Mouse (Mus musculus): ENCODE measurements around the gene Gm42906. TPM values are rescaled to one million over a fixed set of nuclear protein-coding genes. Genes with fewer than 3 reads are reported as not detected.

The Gm42906 gene
- total RNA-seq, 2 experiments from 2014 or later: not detected

DNA sequence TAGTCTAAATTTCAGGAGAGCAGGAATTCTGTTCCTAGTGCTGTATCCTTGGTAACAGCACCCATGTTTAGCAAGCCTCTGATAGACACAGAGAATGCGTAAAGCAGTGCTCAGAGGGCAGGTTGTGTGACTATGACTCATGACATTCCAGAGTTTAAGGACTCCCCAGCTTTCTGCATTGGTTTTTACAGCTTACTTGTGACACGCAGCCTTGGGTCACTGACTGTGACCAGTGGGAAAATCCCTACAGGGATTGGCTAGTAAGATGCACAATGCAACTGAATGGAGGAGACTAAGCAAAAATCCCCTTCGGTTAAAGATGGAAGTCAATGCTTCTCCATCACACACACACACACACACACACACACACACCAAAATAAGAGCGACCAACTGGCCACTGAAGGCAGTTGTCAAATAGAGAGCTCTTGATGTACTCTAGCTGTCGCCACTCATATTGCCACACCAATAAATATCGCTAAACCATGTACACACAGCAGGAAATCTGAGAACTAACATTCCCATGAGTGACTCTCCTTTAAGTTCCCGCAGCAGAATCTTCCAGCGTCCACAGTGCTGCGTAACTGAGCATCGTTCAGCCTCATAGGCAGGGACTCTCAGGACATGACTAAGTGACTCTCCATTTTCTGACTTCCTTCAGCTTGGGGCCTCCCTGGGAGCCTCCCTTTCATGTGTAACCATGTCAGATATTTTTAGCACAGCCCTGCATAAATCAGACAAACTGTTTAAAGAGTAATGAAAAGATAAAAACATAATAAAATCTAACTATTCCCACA, 112.0 kb downstream of the Gm42906 start:
- no peak for ATAC-seq (replicated peaks; ENCODE audit: poor library complexity, severe bottlenecking)

- ATAC-seq (replicated peaks; ENCODE audit: poor library complexity, severe bottlenecking): no peak
These were observed 127.7 kb downstream of the Gm42906 start for GRCm38 (mm10) chr5:151300286-151300685.

- ATAC-seq (replicated peaks; ENCODE audit: poor library complexity, severe bottlenecking): no peak
These were observed 128.4 kb downstream of the Gm42906 start for GRCm38 (mm10) chr5:151299576-151299975.

DNA sequence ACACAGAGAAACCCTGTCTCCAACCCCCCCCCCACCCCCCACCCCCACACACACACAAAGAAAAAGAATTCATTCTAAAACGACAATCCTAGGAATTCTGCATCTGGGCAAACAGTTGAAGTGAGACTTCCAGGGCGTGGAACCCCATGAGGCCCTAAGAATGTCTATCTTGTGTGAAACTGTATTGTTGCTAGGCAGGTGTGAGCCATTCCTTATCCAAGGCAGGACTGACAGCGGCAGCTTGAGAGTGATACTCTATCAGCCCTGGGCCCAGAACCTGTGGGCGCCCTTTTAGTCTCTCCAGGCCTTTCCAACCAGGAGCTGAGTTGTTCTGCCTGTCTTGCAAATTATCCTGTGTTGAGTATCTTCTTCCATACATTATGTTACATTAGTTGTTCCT, 129.6 kb downstream of the Gm42906 start:
- no peak for ATAC-seq (replicated peaks; ENCODE audit: poor library complexity, severe bottlenecking)

GRCm38 (mm10) chr5:151296244-151296643, 131.7 kb downstream of the Gm42906 start:
- no peak for ATAC-seq (replicated peaks; ENCODE audit: poor library complexity, severe bottlenecking)

DNA sequence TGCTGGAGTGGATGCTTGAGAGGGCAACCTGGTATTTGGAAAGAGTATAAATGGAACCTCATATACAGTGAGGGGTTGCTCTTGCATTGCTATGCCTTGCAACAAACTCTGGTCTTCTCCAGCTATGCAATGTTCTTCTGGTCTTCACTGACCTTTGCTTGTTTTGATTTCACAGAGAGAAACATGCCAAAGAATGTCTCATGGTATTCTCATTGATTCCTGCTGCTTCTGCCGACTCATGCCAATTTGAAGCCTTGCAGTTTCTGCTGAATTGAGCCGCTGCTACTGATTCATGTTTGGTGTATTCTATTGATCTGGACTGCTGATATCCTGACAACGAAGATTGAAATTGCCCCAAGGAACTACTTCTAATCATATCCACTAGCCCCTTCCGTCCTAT, 134.4 kb downstream of the Gm42906 start:
- no peak for ATAC-seq (replicated peaks; ENCODE audit: poor library complexity, severe bottlenecking)

GRCm38 (mm10) chr5:151292310-151292709, 135.7 kb downstream of the Gm42906 start:
- peak; percentile 84 for ATAC-seq (replicated peaks; ENCODE audit: poor library complexity, severe bottlenecking)

- no peak for ATAC-seq (replicated peaks; ENCODE audit: poor library complexity, severe bottlenecking)
These were observed 141.6 kb downstream of the Gm42906 start for GRCm38 (mm10) chr5:151286331-151286730.

- ATAC-seq (replicated peaks; ENCODE audit: poor library complexity, severe bottlenecking): no peak
These were observed 148.4 kb downstream of the Gm42906 start for GRCm38 (mm10) chr5:151279531-151279930.

DNA sequence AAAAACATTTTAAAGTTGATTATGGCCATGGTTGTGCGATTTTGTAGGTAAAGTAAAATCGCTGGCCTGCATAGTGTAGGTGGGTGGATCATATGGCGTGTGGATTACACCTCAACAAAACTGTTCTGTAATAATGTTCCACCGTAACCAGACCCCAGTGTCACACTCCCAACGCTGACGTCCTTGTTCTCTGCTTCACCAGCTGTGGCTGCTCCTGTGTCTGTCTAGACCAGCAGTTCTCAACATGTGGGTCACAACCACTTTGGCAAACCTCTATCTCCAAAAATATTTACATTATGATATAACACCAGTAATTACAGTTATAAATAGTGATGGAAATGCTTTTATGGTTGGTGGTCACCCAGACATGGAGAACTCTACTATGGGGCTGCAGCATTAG, 150.0 kb downstream of the Gm42906 start:
- ATAC-seq (replicated peaks; ENCODE audit: poor library complexity, severe bottlenecking): no peak

DNA sequence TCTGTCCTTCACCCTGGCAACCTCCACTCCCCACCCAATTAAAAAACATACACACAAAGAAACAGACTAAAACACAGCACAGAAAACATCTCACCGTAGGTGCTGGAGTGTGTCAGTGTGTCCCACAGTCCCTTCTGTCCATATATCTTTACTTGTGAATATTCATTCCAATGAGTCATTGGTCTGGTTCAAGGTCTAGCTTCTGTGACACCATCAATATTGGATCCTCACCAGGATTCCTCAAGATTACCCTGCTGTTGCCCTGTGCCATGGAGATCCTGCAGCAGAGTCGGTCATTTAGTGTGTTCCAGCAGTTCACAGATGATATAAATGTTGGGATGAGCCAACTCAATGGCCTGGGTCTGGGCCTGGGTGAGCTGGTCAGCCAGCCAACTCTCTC, 152.0 kb downstream of the Gm42906 start:
- ATAC-seq (replicated peaks; ENCODE audit: poor library complexity, severe bottlenecking): no peak

DNA sequence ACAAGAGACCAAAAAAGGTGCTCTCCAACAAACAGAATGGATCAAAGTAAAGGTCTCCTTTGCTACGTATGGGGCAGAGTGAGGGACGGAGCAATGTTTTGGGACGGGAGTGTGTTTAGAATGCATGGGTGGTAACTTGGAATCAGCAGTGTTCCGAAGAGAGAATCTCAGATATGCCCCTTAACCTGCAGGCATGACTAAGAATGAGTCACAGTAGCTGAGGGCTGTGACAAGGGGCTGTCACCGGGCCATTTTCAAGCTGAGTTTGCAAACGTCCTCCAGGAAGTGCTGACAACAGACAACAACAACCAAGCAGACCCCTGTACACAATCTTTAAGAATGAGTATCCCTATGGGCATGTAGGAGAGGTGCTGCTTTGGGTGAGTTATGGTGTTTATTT, 153.7 kb downstream of the Gm42906 start:
- ATAC-seq (replicated peaks; ENCODE audit: poor library complexity, severe bottlenecking): no peak

DNA sequence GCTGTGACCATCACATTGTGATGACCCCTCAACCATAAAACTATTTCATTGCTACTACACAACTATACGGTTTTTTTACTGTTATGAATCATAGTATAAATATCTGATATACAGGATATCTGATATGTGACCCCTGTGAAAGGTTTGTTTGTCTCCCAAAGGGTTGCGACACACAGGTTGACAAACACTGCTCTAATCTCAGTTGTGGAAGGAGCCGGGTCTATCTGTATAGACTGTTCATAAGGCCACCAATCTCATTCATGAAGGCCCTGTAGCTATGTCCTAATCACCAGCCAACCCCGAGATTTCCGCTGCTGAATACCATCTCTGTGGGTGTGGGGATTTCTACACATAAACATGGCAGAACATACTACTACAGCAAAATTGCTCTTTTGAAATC, 157.1 kb downstream of the Gm42906 start:
- no peak; the same call in 1 of the 2 replicates for ATAC-seq (replicated peaks; ENCODE audit: poor library complexity, severe bottlenecking)

- ATAC-seq (replicated peaks; ENCODE audit: poor library complexity, severe bottlenecking): no peak
These were observed 160.9 kb downstream of the Gm42906 start for GRCm38 (mm10) chr5:151266896-151267634.

DNA sequence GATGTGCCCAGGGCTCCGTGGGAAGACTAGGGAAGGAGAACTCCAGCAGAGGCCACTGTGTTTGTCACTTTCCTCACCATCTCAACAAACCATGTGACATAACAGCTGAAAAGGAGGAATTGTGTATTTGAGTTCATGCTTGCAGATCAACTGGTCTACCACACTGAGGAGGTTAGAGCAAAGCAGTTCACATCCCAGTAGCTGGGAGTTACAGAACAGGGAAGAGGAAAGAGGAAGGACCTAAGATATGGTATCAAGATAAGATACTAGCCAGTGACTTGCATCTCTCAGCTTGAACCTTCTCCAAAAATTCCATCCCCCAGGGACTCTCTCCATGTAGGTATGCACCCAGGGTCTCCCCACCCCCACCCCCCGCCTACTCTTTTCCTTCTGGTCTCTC, 166.4 kb downstream of the Gm42906 start:
- ATAC-seq (replicated peaks; ENCODE audit: poor library complexity, severe bottlenecking): peak; percentile 48; the same call in 1 of the 2 replicates

GRCm38 (mm10) chr5:151252213-151252612, 175.8 kb downstream of the Gm42906 start:
- ATAC-seq (replicated peaks; ENCODE audit: poor library complexity, severe bottlenecking): no peak

GRCm38 (mm10) chr5:151251656-151252055, 176.3 kb downstream of the Gm42906 start:
- ATAC-seq (replicated peaks; ENCODE audit: poor library complexity, severe bottlenecking): no peak

DNA sequence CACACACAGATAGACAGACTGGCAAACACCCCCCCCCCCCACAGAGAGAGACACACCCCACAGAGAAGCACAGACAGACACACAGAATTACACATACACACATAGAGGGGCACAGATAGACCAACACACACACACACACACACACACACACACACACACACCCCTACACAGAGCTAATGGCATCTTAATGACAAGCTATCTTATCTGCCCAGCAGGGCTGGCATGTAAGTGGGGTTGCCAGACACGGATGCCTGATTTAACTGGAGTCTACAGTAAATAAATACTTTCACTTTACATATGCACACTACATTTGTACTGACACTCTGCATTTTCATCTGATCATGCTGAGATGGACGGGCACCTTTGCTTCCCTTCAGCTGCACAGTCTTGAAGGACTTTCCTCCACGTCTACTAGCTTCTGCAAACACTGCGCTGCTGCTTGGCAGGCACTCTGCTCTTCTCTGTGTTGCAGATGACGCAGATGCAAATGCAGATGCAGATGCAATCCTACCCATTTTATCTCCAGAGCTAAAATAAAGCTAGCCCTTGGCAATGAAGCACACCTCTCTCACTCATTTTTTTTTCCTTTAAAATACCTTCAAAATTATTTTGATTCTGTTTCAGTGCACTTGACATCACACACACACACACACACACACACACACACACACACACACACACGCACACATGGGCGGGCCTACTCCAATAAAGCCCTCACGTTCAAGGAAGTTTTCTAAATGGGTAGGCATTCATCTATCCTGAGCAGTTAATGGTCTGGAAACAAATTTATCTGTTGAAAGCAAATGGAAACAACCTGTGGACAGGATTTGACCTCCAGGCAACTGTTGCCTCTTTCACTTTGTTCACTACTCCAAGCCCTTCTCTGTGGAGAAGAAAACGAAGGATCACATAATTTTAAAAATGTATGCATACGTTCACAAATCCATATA, 179.0 kb downstream of the Gm42906 start:
- ATAC-seq (replicated peaks; ENCODE audit: poor library complexity, severe bottlenecking): no peak

DNA sequence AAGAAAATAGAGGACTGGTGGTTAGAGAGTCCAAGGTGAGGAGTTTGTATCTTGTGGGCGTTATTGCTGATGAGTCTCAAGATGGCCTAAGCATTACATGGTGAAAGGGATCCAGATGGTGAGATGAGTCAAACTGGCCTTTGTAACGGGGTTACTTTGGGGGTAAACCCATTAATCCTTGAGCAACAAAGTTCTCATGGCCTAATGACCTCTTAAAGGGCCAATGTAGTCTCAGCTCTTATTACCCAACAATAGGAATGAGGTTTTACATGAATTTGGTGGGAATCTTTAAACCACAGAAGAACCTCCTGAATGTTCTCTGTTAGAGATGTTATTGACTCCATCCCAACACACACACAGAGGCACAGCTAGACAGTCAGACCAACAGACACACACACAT, 179.9 kb downstream of the Gm42906 start:
- no peak for ATAC-seq (replicated peaks; ENCODE audit: poor library complexity, severe bottlenecking)

GRCm38 (mm10) chr5:151247115-151247875, 180.7 kb downstream of the Gm42906 start:
- peak; percentile 43; the same call in 1 of the 2 replicates for ATAC-seq (replicated peaks; ENCODE audit: poor library complexity, severe bottlenecking)

Measured in granulocyte monocyte progenitor cell, adult 5-6 weeks (primary cell).